Mouse (Mus musculus): ENCODE data around the gene Nr1d1.

GRCm38 (mm10) chr11:98820968-98821367, 45.8 kb upstream of the Nr1d1 start:
- TF ChIP-seq MXI1 (IDR thresholded peaks at IDR 0.05; ENCODE audit: low read depth, low read length) (peak; percentile 83), ZMIZ1 (IDR thresholded peaks at IDR 0.05; ENCODE audit: low read depth, low read length) (no peak), JUND (IDR thresholded peaks at IDR 0.05; ENCODE audit: low read depth, low read length) (no peak), ETS1 (IDR thresholded peaks at IDR 0.05; ENCODE audit: low read depth, low read length) (peak; percentile 52; the same call in 1 of the 2 replicates), POLR2A (IDR thresholded peaks at IDR 0.05; ENCODE audit: control insufficient read depth in 1 of 2, insufficient read depth in 1 of 2, low read depth in 1 of 2, low read length in 2 of 2, poor library complexity in 1 of 2) (no peak), CHD1 (IDR thresholded peaks at IDR 0.05; ENCODE audit: low read depth, low read length) (no peak)

Data from MEL (cell line).